8 mouse cellular contexts compared by ENCODE assay signal in the genomic region with DNA sequence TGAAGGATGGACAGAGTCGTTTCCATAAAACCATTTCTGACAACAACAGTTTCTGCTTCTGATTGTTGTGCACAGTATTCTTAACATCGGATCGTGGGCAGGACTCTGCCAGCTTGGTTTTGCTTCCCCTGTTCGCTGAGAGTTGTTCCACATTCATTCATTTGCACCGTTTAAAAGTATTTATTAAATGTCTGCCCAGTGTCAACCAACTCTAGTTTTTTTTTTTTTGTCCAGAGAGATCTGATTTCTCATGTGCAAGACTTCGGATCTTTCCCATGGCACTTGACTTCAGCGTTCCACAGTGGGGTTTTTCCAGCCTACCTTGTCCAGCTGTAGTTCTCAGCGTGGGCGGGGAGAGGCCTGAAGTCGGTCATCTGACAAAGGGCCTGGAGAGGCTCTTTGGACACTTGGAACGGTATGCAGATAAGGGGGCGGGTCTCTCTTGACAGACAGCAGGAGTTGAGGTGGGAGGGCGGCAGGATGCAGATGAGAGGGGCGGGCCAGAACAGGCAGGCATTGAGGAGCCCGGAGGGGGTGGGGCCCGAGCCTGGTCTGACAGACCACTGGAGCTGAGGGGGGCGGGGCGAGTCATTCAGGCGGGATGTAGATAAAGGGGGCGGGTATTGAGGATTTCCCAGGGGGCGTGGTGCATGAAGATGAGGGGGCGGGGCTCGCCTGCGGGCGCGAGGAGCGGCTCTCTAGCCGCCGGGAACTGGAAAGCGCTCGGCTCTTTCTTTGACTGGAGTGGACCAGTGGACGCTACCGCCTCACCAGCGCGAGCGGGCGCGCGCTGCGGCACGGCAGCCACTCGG.
DNase-seq lines count a peak whose midpoint lies in the region; ATAC-seq and TF ChIP-seq lines count a peak whose summit lies in the region.

No protein-coding gene starts in this region.

- no peaks in the 10 kb centered on the region for H3K9me3 ChIP-seq in embryonic facial prominence, embryonic 11.5 days (replicated peaks; ENCODE audit: control insufficient read depth, low read length)
- H3K9me3 ChIP-seq in intestine, postnatal 0 days (ENCODE audit: control insufficient read depth) = no peaks in the 10 kb centered on the region
- no peaks in the 10 kb centered on the region for H3K9me3 ChIP-seq in midbrain, embryonic 11.5 days (ENCODE audit: control insufficient read depth, low read length)

- ATAC-seq in embryonic facial prominence, embryonic 11.5 days (replicated peaks; ENCODE audit: insufficient number of reproducible peaks, low FRiP score, low TSS enrichment, low read depth) = peak; percentile 99
- ATAC-seq in intestine, postnatal 0 days = peak; percentile 95
- ATAC-seq in midbrain, embryonic 11.5 days (ENCODE audit: low FRiP score) = peak; percentile 99

- H3K9ac ChIP-seq in embryonic facial prominence, embryonic 11.5 days (replicated peaks; ENCODE audit: low read length) = peak overlapping the region; percentile 91
- peak overlapping the region; percentile 87 for H3K9ac ChIP-seq in intestine, postnatal 0 days (ENCODE audit: low read depth, low read length)
- peak overlapping the region; percentile 89 for H3K9ac ChIP-seq in midbrain, embryonic 11.5 days (ENCODE audit: low read length)

- no peaks in the 10 kb centered on the region for H3K36me3 ChIP-seq in embryonic facial prominence, embryonic 11.5 days (replicated peaks; ENCODE audit: control insufficient read depth, insufficient read depth, low read depth, low read length)
- no peaks in the 10 kb centered on the region for H3K36me3 ChIP-seq in intestine, postnatal 0 days (ENCODE audit: control insufficient read depth, insufficient read depth)
- no peaks in the 10 kb centered on the region for H3K36me3 ChIP-seq in midbrain, embryonic 11.5 days (ENCODE audit: control insufficient read depth, insufficient read depth, low read length)

- H3K27ac ChIP-seq in embryonic facial prominence, embryonic 11.5 days (replicated peaks; ENCODE audit: low read depth, low read length) = peak overlapping the region; percentile 93
- H3K27ac ChIP-seq in intestine, postnatal 0 days (ENCODE audit: low read depth, low read length) = peak overlapping the region; percentile 98
- peak overlapping the region; percentile 87 for H3K27ac ChIP-seq in midbrain, embryonic 11.5 days (ENCODE audit: low read depth, low read length)

- H3K4me2 ChIP-seq in embryonic facial prominence, embryonic 11.5 days (ENCODE audit: low read depth, low read length) = peak overlapping the region; percentile 74
- H3K4me2 ChIP-seq in intestine, postnatal 0 days (replicated peaks; ENCODE audit: low read depth) = peak overlapping the region; percentile 90
- peak overlapping the region; percentile 82 for H3K4me2 ChIP-seq in midbrain, embryonic 11.5 days

- TF ChIP-seq CTCF in intestine, postnatal 0 days (IDR thresholded peaks at IDR 0.05; ENCODE audit: low read depth) = no peak

- H3K4me3 ChIP-seq in embryonic facial prominence, embryonic 11.5 days (ENCODE audit: low read depth, low read length) = peak overlapping the region; percentile 68
- peak overlapping the region; percentile 75 for H3K4me3 ChIP-seq in intestine, postnatal 0 days (ENCODE audit: low read depth, low read length)
- peak overlapping the region; percentile 83 for H3K4me3 ChIP-seq in midbrain, embryonic 11.5 days (ENCODE audit: low read depth, low read length)

- WGBS in embryonic facial prominence, embryonic 11.5 days = 8% methylated on average over 37 of the region's 42 CpGs
- 5% methylated on average over 34 of the region's 42 CpGs for WGBS in intestine, postnatal 0 days
- 8% methylated on average over 40 of the region's 42 CpGs for WGBS in midbrain, embryonic 11.5 days

- DNase-seq in adrenal gland, postnatal 25 days = peak; percentile 99
- peak; percentile 100 for DNase-seq in embryonic facial prominence, embryonic 11.5 days (ENCODE audit: low spot score)
- peak; percentile 60 for DNase-seq in gonadal fat pad, adult 2 months (ENCODE audit: low read depth)
- DNase-seq in left cerebral cortex, postnatal 36 days (ENCODE audit: low spot score in 2 of 2) = peak; percentile 80 to 89
- DNase-seq in midbrain, embryonic 11.5 days (ENCODE audit: low spot score, missing footprints) = peak; percentile 99
- peak; percentile 98 for DNase-seq in right cerebral cortex, postnatal 4 days
- peak; percentile 100 for DNase-seq in yolk sac, embryonic 10.5 days (ENCODE audit: low spot score)

- H3K4me1 ChIP-seq in embryonic facial prominence, embryonic 11.5 days (ENCODE audit: control insufficient read depth, insufficient read depth, low read length) = no peaks in the 10 kb centered on the region
- no peaks in the 10 kb centered on the region for H3K4me1 ChIP-seq in intestine, postnatal 0 days (replicated peaks; ENCODE audit: control insufficient read depth, insufficient read depth, low read length)
- H3K4me1 ChIP-seq in midbrain, embryonic 11.5 days (ENCODE audit: control insufficient read depth, insufficient read depth, low read length) = peaks cover 3% of the 10 kb centered on the region; the same call in 1 of the 2 replicates

- no peaks in the 10 kb centered on the region for H3K27me3 ChIP-seq in embryonic facial prominence, embryonic 11.5 days (ENCODE audit: control insufficient read depth, insufficient read depth, low read length)
- no peaks in the 10 kb centered on the region for H3K27me3 ChIP-seq in intestine, postnatal 0 days (replicated peaks; ENCODE audit: control insufficient read depth, insufficient read depth, low read length)
- no peaks in the 10 kb centered on the region for H3K27me3 ChIP-seq in midbrain, embryonic 11.5 days (ENCODE audit: control insufficient read depth, insufficient read depth, low read length)

- intact Hi-C loops in left cerebral cortex, postnatal 36 days (cut with DNase I) = no loop called here

Comparison
In these comparisons a context has a peak if more than half of its experiments do, and no peak if none do; other contexts are left out.
1. Peak in every context shown above with its lines: DNase-seq, ATAC-seq, H3K4me3 ChIP-seq and H3K27ac ChIP-seq.